Mouse (Mus musculus): ENCODE results near the gene Myadm. TPM values are rescaled to one million over a fixed set of nuclear protein-coding genes. Genes with fewer than 3 reads are reported as not detected.

Myadm gene
- total RNA-seq, 2 experiments from 2014 or later: 266 to 279 TPM

- intact Hi-C loops (cut with DNase I): no loop called here
- no peak for DNase-seq
Measured at GRCm38 (mm10) chr7:3348326-3348725, 59.4 kb downstream of the Myadm start.

GRCm38 (mm10) chr7:3349775-3350174, 60.9 kb downstream of the Myadm start:
- DNase-seq: no peak
- intact Hi-C loops (cut with DNase I): no loop called here

Other genes starting within 250 kb of the Myadm start
- not detected for gene AU018091, start 119.9 kb upstream of the Myadm start, total RNA-seq (2021)
- under 1 TPM; 0.07 to 0.10 TPM for gene Nlrp12, start 39.3 kb upstream of the Myadm start, total RNA-seq (2021)
- gene Prkcg, start 99 bp downstream of the Myadm start, total RNA-seq (2021): 1 to 10 TPM; 3.4 to 6.9 TPM
- gene Cacng7, start 43.9 kb downstream of the Myadm start, total RNA-seq (2021): 1 to 10 TPM; 7.7 to 9.7 TPM
- gene Cacng8, start 101.6 kb downstream of the Myadm start, total RNA-seq (2021): not detected
- 1 to 10 TPM; 1.9 to 2.0 TPM for gene Cacng6, start 135.1 kb downstream of the Myadm start, total RNA-seq (2021)
- gene Tarm1, start 213.5 kb downstream of the Myadm start, total RNA-seq (2021): not detected

Data from heart, postnatal 10 days (tissue).